Mouse (Mus musculus) hindbrain, postnatal 0 days (tissue): ENCODE data around the gene Atp5b. TPM values are rescaled to one million over a fixed set of nuclear protein-coding genes. Genes with fewer than 3 reads are reported as not detected.

Experiments used
- ATAC-seq: fragments of 200-750 bp; cut with Nextera tagmentation; 2 replicates; pipeline ENCODE4 v1.8.0; 2017; ENCODE audit warnings: mild to moderate bottlenecking, moderate TSS enrichment, moderate library complexity
- DNase-seq: peaks from one replicate; pipeline ENCODE4 v3.0.0-alpha.2; 2015; ENCODE audit warnings: low spot score
- H3K27ac ChIP-seq: fragments of 300-500 bp; sonication (generic); 2 replicates; pipeline ENCODE4 v1.5.1; 2014; ENCODE audit warnings: mild to moderate bottlenecking
- H3K27me3 ChIP-seq: fragments of 300-500 bp; sonication (generic); 2 replicates; pipeline ENCODE4 v1.6.1; 2014; ENCODE audit warnings: low read length, mixed read lengths; ENCODE audit not compliant: insufficient read depth
- H3K36me3 ChIP-seq: fragments of 300-500 bp; sonication (generic); 2 replicates; pipeline ENCODE4 v1.6.1; 2014; ENCODE audit warnings: low read length, mixed read lengths; ENCODE audit not compliant: insufficient read depth
- H3K4me1 ChIP-seq: fragments of 300-500 bp; sonication (generic); 2 replicates; pipeline ENCODE4 v1.6.1; 2014; ENCODE audit warnings: antibody characterized with exemption, low read length, mixed read lengths; ENCODE audit not compliant: insufficient read depth
- H3K4me2 ChIP-seq: fragments of 300-500 bp; sonication (generic); 2 replicates; pipeline ENCODE4 v1.6.1; 2014; ENCODE audit warnings: low read depth, mild to moderate bottlenecking, low read length, moderate library complexity, mixed read lengths
- H3K4me3 ChIP-seq: fragments of 300-500 bp; sonication (generic); 2 replicates; pipeline ENCODE4 v1.5.1; 2014; ENCODE audit warnings: low read length
- H3K9ac ChIP-seq: fragments of 300-500 bp; sonication (generic); replicated peaks from 2 replicates; pipeline ENCODE4 v1.6.1; 2014; ENCODE audit warnings: mild to moderate bottlenecking, low read length, moderate library complexity, mixed read lengths
- H3K9me3 ChIP-seq: fragments of 300-500 bp; sonication (generic); 2 replicates; pipeline ENCODE4 v1.6.1; 2016; ENCODE audit warnings: low read length, mixed read lengths
- CTCF ChIP-seq: IDR thresholded peaks from 2 replicates; pipeline ENCODE4 v1.5.1; 2016; ENCODE audit warnings: antibody characterized with exemption, control low read depth, low read depth
- WGBS: fragments of 180-500 bp; shearing (Covaris S2); extraction: QIAGEN DNeasy Blood & Tissue Kit; methylation state at CpG from one replicate; pipeline ENCODE4 v1.1.7; 2014; 5-methylcytosine and 5-hydroxymethylcytosine counted together
- polyA plus RNA-seq: library from polyadenylated mRNA; unstranded; fragments of >200 nt; fragmentation: Nextera tagmentation; extraction: Ambion mirVana; gene quantifications from 2 replicates; pipeline ENCODE4 v1.2.1, GENCODE M21; 2015
- total RNA-seq: library from RNA; depleted of rRNA; stranded (reverse); fragments of >200 nt; gene quantifications from 2 replicates; pipeline ENCODE4 v1.2.3, GENCODE M21; 2014; rRNA removed

Atp5b gene
- total RNA-seq (6,623 and 6,768 TPM in 2 replicates), polyA plus RNA-seq (2,401 and 2,438 TPM in 2 replicates)

- H3K9me3 ChIP-seq, result no peaks in the 10 kb centered on the region
- peak within 1 kb of the TSS; percentile 86 for H3K4me2 ChIP-seq
- peak; percentile 100 for ATAC-seq
- H3K4me3 ChIP-seq, result peak within 1 kb of the TSS; percentile 98
- no peaks in the 10 kb centered on the region for H3K27me3 ChIP-seq
- DNase-seq, result peak; percentile 100
- peaks cover 8% of the 10 kb centered on the region; the same call in 1 of the 2 replicates for H3K4me1 ChIP-seq
- no peak for TF ChIP-seq CTCF
- peak within 1 kb of the TSS; percentile 98 for H3K27ac ChIP-seq
- 0% methylated on average over 34 of the region's 34 CpGs for WGBS
- peak within 1 kb of the TSS; percentile 100 for H3K9ac ChIP-seq
- peaks cover 26% of the 10 kb centered on the region for H3K36me3 ChIP-seq
These were observed at the start of gene Atp5b for GRCm38 (mm10) chr10:128082880-128083421. Gene Atp5b, plus strand, starts transcription at chr10:128083273.

DNA sequence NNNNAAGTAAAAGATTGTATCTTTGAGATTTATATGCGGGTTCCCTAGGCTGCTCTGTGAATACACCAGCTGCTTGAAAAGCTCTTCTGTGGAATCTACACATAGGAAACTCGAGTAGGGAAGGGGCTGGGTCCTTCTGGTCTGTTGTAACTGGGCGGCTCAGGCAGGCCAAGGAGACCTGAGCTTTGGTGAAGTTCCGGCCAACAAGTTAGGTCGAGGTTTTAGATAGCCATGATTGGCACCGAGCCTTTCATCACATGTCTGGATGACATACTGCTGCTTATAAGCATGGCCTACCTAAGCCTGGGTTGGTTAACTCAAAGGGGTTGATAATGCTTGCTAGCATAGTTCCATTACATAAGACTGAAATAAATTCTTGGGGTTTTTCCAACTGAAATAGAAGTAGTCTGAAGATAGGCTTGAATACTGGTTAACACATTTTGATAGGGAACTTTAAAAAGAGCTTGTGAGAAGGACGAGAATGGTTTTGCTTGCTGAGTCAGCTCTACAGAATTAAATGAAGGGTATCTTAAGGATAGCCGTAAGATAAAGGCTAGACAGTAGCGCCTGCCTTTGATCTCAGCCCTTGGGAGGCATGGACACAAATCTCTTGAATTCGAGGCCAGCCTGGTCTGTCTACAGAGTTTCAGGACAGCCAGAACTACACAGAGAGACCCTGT is 46.2 kb upstream of the Atp5b start:
- H3K4me1 ChIP-seq, result peaks cover 13% of the 10 kb centered on the region; the same call in 1 of the 2 replicates
- peak; percentile 57 for DNase-seq
- H3K9me3 ChIP-seq, result no peaks in the 10 kb centered on the region
- H3K36me3 ChIP-seq, result peaks cover 20% of the 10 kb centered on the region
- no peak for TF ChIP-seq CTCF
- peak overlapping the region; percentile 88 for H3K4me2 ChIP-seq
- no peaks in the 10 kb centered on the region for H3K27me3 ChIP-seq
- 5% methylated on average over 10 of the region's 10 CpGs for WGBS
- ATAC-seq, result no peak
- H3K9ac ChIP-seq, result peak overlapping the region; percentile 99
- H3K4me3 ChIP-seq, result peak overlapping the region; percentile 98
- peak overlapping the region; percentile 93 for H3K27ac ChIP-seq

- Histone ChIP-seq H3K27me3 (no peaks in the 10 kb centered on the region), H3K9me3 (no peaks in the 10 kb centered on the region), H3K4me3 (no peak overlapping the region), H3K9ac (no peak overlapping the region), H3K36me3 (peaks cover 20% of the 10 kb centered on the region), H3K4me1 (peaks cover 13% of the 10 kb centered on the region; the same call in 1 of the 2 replicates), H3K27ac (no peak overlapping the region), H3K4me2 (peak overlapping the region; percentile 88)
- TF ChIP-seq CTCF, result no peak
- 73% methylated on average over 3 of the region's 3 CpGs for WGBS
- ATAC-seq, result no peak
- no peak for DNase-seq
These were observed 45.2 kb upstream of the Atp5b start for GRCm38 (mm10) chr10:128037921-128038320.

- 69% methylated on average over 5 of the region's 5 CpGs for WGBS
- no peak for TF ChIP-seq CTCF
- DNase-seq, result no peak
- peaks cover 13% of the 10 kb centered on the region; the same call in 1 of the 2 replicates for H3K4me1 ChIP-seq
- peaks cover 20% of the 10 kb centered on the region for H3K36me3 ChIP-seq
- H3K9me3 ChIP-seq, result no peaks in the 10 kb centered on the region
- ATAC-seq, result no peak
- no peaks in the 10 kb centered on the region for H3K27me3 ChIP-seq
- no peak overlapping the region for H3K27ac ChIP-seq
- no peak overlapping the region for H3K9ac ChIP-seq
- H3K4me2 ChIP-seq, result no peak overlapping the region
- H3K4me3 ChIP-seq, result no peak overlapping the region
These were observed 43.9 kb upstream of the Atp5b start for GRCm38 (mm10) chr10:128039167-128039566.

DNA sequence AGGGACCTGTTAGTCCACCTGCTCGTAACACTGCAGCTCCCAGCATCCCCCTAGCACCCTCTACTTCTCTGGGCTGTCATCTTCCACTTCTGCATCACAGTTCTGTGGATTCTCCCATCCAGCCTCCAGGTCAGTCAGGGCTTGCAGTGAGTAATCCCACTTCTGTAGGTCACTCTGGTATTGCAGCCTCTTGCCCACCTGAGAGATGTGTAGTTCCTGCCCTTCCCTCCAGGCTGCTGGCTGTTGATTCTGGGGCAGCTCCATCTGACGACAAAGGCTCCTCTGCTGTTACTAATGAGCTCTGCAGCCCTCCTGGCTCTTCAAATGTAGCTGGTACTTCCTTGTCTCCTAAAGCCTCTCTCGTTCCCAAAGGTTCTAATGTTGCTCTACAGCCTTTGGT is 43.2 kb upstream of the Atp5b start:
- Histone ChIP-seq H3K4me1 (peaks cover 9% of the 10 kb centered on the region; the same call in 1 of the 2 replicates), H3K4me3 (no peak overlapping the region), H3K27me3 (no peaks in the 10 kb centered on the region), H3K36me3 (peaks cover 27% of the 10 kb centered on the region), H3K27ac (no peak overlapping the region), H3K9ac (no peak overlapping the region), H3K4me2 (no peak overlapping the region), H3K9me3 (no peaks in the 10 kb centered on the region)
- 64% methylated on average over 3 of the region's 3 CpGs for WGBS
- ATAC-seq, result no peak
- peak; percentile 22; the same call in 1 of the 2 replicates for TF ChIP-seq CTCF
- DNase-seq, result no peak

DNA sequence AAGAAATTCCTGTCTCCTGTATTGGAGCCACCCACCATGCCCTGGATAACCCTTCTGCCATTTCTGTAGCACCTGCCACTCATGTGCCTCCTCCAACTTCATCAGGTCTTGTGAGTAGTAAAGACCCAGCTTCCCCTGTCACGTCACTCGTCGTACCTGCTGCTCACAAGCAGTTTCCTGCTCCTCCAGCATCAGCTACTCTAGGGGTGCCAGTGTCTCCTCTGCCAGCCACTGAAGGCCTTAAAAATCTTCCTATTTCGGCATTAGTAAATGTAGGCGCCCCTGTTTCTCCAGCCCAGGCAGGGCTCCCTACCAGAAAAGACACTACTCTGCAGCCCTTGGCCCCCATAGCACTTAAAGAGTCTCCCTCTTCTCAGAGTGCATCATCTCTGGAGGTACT is 42.8 kb upstream of the Atp5b start:
- DNase-seq (no peak), ATAC-seq (no peak)
- TF ChIP-seq CTCF, result no peak
- 91% methylated on average over 5 of the region's 5 CpGs for WGBS
- Histone ChIP-seq H3K4me3 (no peak overlapping the region), H3K4me1 (peaks cover 8% of the 10 kb centered on the region; the same call in 1 of the 2 replicates), H3K9me3 (no peaks in the 10 kb centered on the region), H3K27ac (no peak overlapping the region), H3K4me2 (no peak overlapping the region), H3K36me3 (peaks cover 30% of the 10 kb centered on the region), H3K9ac (no peak overlapping the region), H3K27me3 (no peaks in the 10 kb centered on the region)

- DNase-seq (no peak), ATAC-seq (no peak)
- Histone ChIP-seq H3K4me2 (no peak overlapping the region), H3K4me3 (no peak overlapping the region), H3K36me3 (peaks cover 36% of the 10 kb centered on the region), H3K9ac (no peak overlapping the region), H3K4me1 (peaks cover 8% of the 10 kb centered on the region; the same call in 1 of the 2 replicates), H3K9me3 (no peaks in the 10 kb centered on the region), H3K27me3 (no peaks in the 10 kb centered on the region), H3K27ac (no peak overlapping the region)
- TF ChIP-seq CTCF, result no peak
- 76% methylated on average over 4 of the region's 4 CpGs for WGBS
These were observed 41.4 kb upstream of the Atp5b start for GRCm38 (mm10) chr10:128041636-128042035.
